Mouse (Mus musculus): ENCODE data around the gene Cort.
A peak's percentile ranks its signal among the peaks of the same experiment; 100 is the strongest.

The Cort gene

DNA sequence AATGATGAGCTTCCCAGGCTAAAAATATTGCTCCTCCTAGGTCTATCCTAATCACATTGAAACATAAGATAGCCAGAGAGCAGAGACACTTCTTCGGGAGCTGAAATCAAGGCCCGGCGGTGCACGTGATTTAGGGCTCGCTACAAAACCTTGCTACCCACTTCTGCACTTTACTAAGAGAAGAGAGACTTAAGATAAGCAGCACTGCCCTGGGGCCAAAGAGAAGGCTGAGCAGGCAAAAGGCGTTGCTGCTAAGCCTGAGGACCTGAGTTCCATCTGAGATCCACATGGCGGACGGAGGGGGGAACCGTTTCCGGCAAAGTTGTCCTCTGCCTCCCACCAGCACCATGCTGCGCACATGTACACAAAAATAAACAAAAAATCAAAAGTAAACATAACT lies 28.0 kb downstream of the Cort start:
- peak; percentile 38 for DNase-seq (ENCODE audit: low spot score)

DNA sequence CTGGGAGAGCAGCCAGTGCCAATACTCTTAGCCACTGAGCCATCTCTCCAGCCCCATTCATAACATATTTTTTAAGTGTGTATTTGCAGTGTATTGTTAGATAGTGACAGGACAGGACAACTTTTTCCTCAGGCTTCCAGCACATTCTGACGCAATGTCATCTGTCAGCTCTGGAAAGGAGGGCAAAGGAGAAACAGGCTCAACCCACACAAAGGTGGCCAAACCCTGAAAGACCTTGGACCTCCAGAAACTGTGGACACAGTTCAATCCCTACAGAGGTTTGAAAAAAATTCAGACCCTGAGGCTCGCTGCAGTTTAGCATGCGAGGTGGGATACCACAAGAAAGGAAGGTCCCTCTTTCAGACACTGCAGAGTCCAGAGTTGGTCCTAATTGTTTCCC lies 28.6 kb downstream of the Cort start:
- DNase-seq (ENCODE audit: low spot score), result peak; percentile 84

DNA sequence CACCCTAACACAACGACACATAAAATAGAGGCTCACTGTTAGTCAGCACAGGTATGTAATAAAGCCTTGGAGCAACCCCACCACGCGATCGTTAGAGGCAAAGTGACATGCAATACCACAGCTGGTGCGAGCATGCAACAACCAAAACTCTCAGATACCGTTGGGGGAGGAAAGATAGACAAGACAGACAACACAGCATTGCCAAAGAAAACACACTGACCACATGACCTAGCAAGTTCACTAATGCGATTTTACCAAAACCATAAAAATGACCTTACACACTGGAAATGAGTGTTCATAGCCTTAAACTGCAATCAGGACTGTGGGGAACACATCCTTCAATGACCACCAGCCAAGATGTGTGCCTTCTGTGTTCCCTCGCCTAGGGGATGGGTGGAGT lies 35.2 kb downstream of the Cort start:
- DNase-seq (ENCODE audit: low spot score), result peak; percentile 32

DNA sequence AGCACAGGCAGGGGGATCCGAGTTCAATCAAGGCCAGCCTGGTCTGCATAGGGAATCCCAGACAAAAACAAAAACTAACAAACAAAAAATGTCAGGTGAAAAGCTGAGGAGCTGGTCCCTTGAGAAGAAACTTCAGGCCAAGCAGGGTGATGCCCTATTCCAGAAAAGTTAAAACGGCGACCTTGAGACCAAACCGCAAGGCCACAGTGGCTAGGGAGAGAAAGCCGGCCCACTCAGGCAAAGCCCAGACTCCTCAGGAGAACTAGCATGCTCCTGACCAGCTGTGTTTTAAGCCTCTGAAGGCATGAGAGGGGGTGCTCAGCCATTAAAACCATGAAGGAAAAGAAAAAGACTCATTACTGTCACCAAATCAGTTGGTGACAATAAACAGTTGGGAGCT lies 41.2 kb downstream of the Cort start:
- no peak for DNase-seq (ENCODE audit: low spot score)

DNA sequence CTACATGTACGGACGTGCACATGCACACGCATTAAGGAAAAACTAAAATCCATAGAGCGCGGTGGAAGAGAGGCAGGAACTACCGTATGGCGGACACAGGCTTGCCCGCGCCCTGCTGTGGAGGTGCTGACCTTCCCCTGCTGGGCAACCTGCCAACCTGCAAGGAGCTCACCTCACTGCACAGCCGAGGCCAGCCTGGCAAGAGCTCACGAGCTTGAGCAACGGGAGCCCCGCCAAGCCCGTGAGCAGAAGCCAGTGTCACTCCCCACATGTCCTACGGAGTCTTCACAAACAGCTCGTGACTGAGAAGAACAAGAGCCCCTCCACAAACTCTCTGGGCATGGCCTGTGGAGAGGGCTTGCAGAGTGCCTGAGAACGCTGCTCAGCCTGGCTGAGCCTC lies 45.0 kb downstream of the Cort start:
- DNase-seq (ENCODE audit: low spot score), result peak; percentile 79

DNA sequence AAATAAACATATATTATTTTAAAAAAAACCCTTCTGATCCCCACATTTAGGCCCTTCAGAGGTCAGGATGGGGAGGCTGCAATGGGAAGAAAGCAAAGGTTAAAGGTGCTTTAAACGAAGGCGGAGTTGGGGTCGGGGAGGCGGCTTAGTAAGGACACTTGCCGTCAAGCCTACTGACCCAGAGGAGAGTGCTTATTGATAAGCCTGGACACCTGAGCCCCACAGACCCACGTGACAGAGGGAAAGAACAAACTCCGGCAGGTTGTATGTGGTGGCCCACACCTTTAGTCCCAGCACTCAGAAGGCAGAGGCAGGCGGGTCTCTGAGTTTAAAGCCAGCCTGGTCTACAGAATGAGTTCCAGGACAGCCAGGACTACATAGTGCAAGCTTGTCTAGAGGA lies 46.5 kb downstream of the Cort start:
- no peak for DNase-seq (ENCODE audit: low spot score)

DNA sequence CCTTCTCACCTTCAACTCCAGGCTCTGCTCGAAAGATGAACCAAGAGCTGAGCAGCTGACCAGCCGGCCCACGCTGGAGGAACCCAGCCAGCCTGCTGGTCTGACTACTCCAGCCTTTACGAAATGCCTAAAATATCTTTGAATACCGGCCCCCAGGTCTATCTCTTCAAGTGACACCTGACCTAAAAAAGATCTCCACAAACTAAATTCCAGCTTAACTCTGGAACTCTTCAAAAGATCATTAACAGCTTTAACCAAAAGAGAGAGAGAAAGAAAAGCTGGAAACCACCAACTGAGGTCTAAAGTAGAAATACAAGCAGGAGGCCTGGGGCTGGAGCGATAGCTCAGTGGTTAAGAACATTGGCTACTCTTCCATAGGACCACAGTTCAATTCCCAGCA lies 46.9 kb downstream of the Cort start:
- no peak for DNase-seq (ENCODE audit: low spot score)

DNA sequence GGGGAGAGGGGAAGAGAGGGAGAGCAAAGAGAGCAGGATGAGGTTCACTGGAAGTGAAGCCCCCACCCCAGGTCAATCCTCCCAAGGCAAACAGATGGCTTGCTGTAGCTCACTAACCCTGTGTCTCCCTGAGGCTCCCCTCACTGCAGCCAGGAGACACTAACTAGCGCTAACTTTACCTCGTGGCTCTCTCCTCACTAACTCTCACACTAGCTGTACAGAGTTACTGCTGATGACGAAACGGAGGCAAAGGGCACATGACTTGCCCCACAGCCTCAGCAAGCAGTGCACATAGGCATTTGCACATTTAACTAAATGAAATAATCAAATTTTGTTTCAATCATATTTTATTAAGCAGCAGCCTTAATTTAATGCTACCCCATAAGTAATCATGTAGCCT lies 48.3 kb downstream of the Cort start:
- DNase-seq (ENCODE audit: low spot score), result peak; percentile 76

DNA sequence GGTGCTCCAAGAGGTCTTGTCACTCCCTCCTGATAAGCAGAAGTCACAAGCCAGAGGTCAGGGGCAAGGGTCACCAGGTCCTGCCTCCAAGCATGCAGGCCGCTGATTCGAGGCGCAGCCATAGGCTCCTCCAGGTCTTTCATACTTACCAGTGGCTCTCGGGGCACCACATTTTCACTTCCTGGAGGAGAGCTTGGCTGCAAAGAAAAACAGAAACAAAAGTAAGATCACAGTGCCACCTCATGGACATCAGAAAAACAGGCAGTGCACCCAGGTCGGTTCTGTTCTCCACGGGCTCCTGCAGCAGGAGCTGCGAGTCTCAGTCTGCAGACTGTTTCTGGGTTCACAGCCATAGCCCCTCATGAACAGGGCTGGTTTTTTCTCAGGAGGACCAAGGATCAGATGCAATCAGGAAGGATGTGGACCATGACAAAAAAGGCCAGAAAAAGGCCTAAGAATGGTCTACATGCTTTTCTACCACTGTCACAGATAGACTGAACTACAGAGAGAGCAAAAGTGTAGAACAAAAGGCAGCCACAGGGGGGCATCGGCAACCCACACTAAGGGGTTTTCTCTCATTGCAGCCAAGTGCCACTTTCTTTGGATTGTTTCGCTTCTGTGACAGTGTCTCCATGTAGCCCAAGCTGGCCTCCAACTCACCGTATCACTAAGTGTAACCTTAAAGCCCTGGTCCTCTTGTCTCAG lies 50.5 kb downstream of the Cort start:
- DNase-seq (ENCODE audit: low spot score), result peak; percentile 70

DNA sequence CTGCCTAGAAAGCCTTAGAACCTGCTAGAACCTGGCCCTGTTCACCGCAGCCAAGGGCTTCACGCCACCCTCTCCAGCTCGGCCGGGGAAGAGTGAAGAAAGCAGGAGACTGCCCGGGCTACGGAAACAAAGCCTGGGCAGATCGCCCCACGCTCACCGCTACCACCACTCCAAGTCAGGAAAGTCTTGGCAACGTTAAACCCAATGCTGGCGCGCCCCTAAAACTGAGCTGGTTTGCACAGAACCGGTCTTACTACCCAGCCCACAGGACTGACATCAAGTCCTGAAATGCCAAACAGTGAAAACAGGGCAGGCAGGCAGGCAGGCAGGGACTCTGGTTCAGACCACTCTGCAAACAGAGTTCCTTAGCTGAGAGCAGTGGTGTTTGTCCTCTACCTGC lies 51.5 kb downstream of the Cort start:
- DNase-seq (ENCODE audit: low spot score), result no peak
